Mouse (Mus musculus): ENCODE measurements around the gene Glis1.

Gene Glis1

GRCm38 (mm10) chr4:107684130-107684529 lies 249.7 kb downstream of the Glis1 start, which contains the start of gene Dmrtb1:
TSS of gene Dmrtb1 (minus strand) at chr4:107684230.
- in situ Hi-C loops (cut with MboI, MseI), result no loop called here
